Mouse (Mus musculus) right cerebral cortex, postnatal 10 days (tissue): Measurements from ENCODE around the gene Trip12.

Source experiments
- DNase-seq, 2 experiments: peaks; one replicate each; pipeline ENCODE4 v3.0.0; 2021; ENCODE audit warnings: low spot score in 2 of 2

The Trip12 gene

GRCm38 (mm10) chr1:84795335-84795734 is 45.0 kb downstream of the Trip12 start:
- no peak for DNase-seq

GRCm38 (mm10) chr1:84791393-84791792 is 48.9 kb downstream of the Trip12 start:
- DNase-seq, result no peak

GRCm38 (mm10) chr1:84780630-84781029 is 59.7 kb downstream of the Trip12 start:
- DNase-seq, result no peak

- DNase-seq, result no peak
Observed at GRCm38 (mm10) chr1:84777455-84777854, 62.9 kb downstream of the Trip12 start.

- DNase-seq, result no peak
Observed at GRCm38 (mm10) chr1:84758843-84759242, 81.5 kb downstream of the Trip12 start.

GRCm38 (mm10) chr1:84742156-84742555 is 98.2 kb downstream of the Trip12 start:
- DNase-seq, result no peak

- no peak for DNase-seq
Observed at GRCm38 (mm10) chr1:84740080-84740479, 100.2 kb downstream of the Trip12 start.

GRCm38 (mm10) chr1:84737097-84737496 is 103.2 kb downstream of the Trip12 start:
- no peak for DNase-seq

- no peak for DNase-seq
Observed at GRCm38 (mm10) chr1:84733799-84734198, 106.5 kb downstream of the Trip12 start.

GRCm38 (mm10) chr1:84731763-84732162 is 108.6 kb downstream of the Trip12 start:
- no peak for DNase-seq

GRCm38 (mm10) chr1:84722841-84723240 is 117.5 kb downstream of the Trip12 start:
- no peak for DNase-seq

- DNase-seq, result no peak
Observed at GRCm38 (mm10) chr1:84722371-84722770, 117.9 kb downstream of the Trip12 start.

GRCm38 (mm10) chr1:84721942-84722341 is 118.4 kb downstream of the Trip12 start:
- DNase-seq, result no peak

GRCm38 (mm10) chr1:84709810-84710785 is 130.2 kb downstream of the Trip12 start:
- peak; percentile 88 to 92 for DNase-seq

GRCm38 (mm10) chr1:84709406-84709805 is 130.9 kb downstream of the Trip12 start:
- DNase-seq, result peak in 1 of 2 experiments; percentile 48

- no peak for DNase-seq
Observed at GRCm38 (mm10) chr1:84700254-84700653, 140.1 kb downstream of the Trip12 start.

GRCm38 (mm10) chr1:84697136-84697535 is 143.2 kb downstream of the Trip12 start:
- peak; percentile 84 to 89 for DNase-seq

- peak; percentile 84 for DNase-seq
Observed at GRCm38 (mm10) chr1:84695517-84696411, 144.6 kb downstream of the Trip12 start, which contains the start of gene Dner. Gene Dner (minus strand): TSS chr1:84696221.

GRCm38 (mm10) chr1:84694688-84695474 is 145.4 kb downstream of the Trip12 start:
- peak; percentile 80 to 83 for DNase-seq

- DNase-seq, result no peak
Observed at GRCm38 (mm10) chr1:84677910-84678309, 162.4 kb downstream of the Trip12 start.
